Mouse (Mus musculus): ENCODE measurements at regions not wholly inside any gene's neighbourhood (a gene's known extent, or its start where the extent isn't known, plus 50 kb on each side); places are given as distances from the start of the nearest gene placed in this dataset.

GRCm38 (mm10) chr9:104496220-104496619, 50.9 kb upstream of the Cpne4 start:
- no peak for ATAC-seq (replicated peaks; ENCODE audit: low read depth, poor library complexity, severe bottlenecking)

GRCm38 (mm10) chr9:104490696-104491095, 56.4 kb upstream of the Cpne4 start:
- ATAC-seq (replicated peaks; ENCODE audit: low read depth, poor library complexity, severe bottlenecking), result peak; percentile 90

GRCm38 (mm10) chr9:104489383-104489782, 57.7 kb upstream of the Cpne4 start:
- no peak for ATAC-seq (replicated peaks; ENCODE audit: low read depth, poor library complexity, severe bottlenecking)

DNA sequence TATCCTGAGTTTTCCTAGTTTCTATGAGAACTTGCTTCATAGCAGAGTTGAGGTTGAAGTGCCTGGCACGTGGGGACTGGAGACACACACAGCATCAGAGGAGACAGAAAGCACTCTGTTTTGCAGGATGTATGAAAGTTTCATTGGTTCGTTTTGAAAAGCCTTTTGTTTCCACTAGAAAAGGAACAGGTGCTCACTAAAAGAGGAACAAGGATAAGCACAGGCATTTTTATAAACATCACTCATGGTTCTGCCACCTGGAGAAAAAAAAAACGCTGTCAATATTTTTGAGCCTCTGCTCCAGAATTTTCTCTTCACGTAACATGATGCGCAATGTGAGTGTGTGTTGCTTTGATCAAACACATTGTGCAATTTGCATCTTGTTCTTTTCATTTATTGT, 64.6 kb upstream of the Cpne4 start:
- ATAC-seq (replicated peaks; ENCODE audit: low read depth, poor library complexity, severe bottlenecking), result no peak

- no peak for ATAC-seq (replicated peaks; ENCODE audit: low read depth, poor library complexity, severe bottlenecking)
These were observed 66.4 kb upstream of the Cpne4 start for GRCm38 (mm10) chr9:104480683-104481082.

DNA sequence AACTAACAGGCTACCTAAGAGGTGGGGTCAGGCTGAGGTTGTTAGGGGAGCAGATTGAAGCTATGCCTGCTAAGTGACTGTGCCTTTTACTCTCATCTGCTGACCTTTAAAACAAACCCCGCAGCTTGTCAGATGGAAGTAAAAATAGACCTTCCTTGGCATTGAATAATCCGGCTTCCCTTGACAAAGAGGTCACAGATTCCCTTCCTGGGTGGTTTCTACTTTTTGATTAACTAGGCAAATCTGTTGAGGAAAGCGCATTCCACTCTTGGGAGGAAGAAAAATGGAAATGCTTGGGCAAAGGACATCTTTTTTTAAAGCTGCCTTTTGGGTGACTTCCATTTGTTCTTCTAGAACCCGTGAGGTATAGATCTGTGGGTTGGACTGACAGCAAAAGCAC, 72.3 kb upstream of the Cpne4 start:
- no peak for ATAC-seq (replicated peaks; ENCODE audit: low read depth, poor library complexity, severe bottlenecking)

DNA sequence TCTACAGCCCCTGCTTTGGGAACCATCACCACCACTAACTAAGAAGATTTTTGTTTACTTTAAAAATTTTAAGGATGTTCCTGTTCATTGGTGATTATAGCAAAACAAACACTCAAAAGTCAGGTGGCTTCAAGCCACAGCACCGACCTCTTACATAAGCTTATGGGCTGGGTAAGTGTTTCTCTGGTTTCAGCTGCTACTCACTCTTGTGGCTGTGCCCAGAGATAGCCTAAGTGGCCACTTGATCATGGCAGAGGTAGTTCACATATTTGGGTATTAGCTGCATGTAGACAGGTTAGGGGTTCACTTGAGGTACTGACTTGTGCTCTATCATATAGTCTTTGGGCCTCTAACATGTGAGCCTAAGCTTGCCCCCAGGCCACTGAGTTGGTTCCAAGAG, 79.8 kb upstream of the Cpne4 start:
- ATAC-seq (replicated peaks; ENCODE audit: low read depth, poor library complexity, severe bottlenecking), result no peak

- ATAC-seq (replicated peaks; ENCODE audit: low read depth, poor library complexity, severe bottlenecking), result no peak
These were observed 83.4 kb upstream of the Cpne4 start for GRCm38 (mm10) chr9:104463701-104464100.

- no peak for ATAC-seq (replicated peaks; ENCODE audit: low read depth, poor library complexity, severe bottlenecking)
These were observed 87.0 kb upstream of the Cpne4 start for GRCm38 (mm10) chr9:104460133-104460532.

DNA sequence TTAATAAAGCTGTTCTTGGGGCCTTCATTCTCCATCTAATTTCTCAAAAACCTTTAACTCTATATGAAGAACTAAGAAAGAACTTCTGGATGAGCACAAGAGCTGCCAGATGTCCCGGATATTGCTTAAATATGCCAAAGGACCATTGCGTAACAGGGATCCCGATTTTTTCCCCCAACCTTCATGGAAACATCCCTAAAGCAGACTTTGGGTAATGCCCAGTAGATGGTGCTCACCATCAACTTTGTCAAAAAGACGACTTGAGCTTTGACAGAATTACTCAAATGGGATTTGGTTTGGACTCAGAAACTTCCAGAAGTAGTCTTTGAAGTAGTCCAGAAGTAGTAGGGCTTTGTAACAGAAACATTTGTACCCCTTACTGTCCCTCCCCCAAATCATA, 89.5 kb upstream of the Cpne4 start:
- no peak for ATAC-seq (replicated peaks; ENCODE audit: low read depth, poor library complexity, severe bottlenecking)

GRCm38 (mm10) chr9:104448577-104449165, 98.4 kb upstream of the Cpne4 start:
- no peak for ATAC-seq (replicated peaks; ENCODE audit: low read depth, poor library complexity, severe bottlenecking)

DNA sequence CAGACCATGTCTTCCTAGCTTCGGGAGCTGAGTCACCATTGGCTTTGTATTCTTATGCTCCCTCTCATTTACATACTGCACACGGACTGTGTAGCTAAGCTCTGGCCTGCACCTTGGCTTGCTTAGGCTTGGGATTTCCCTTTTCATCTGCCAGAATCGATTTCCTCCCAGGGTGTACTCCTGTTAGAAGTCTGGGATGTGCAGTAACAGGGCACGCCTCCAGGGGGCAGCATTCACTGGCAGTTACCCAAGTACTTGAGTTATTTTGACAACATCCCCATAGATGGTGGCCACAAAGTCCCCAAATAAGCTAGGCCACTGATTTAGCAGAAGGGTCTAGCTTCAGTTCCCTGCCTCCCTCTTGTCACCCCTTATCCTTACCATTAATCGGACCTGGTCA, 102.2 kb upstream of the Cpne4 start:
- ATAC-seq (replicated peaks; ENCODE audit: low read depth, poor library complexity, severe bottlenecking), result peak; percentile 71

DNA sequence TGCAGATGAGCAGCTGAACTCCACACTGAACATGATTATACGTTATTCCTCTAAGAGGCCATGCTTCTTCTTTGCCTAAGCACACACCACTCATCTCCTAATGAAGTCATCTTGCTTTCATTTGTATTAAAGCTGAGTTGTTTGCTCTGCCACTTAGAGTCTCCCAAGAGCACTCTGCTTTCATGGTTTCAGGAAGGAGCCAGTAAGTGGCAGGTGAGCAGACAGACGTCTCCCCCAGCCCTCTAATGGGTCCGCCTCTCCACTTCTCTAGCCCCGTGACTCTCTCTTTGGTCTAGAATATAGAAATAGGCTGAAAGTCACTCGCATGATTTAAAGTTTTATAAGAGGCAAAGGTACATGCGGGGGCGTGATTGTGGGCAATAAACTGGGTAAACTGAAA, 103.8 kb upstream of the Cpne4 start:
- no peak for ATAC-seq (replicated peaks; ENCODE audit: low read depth, poor library complexity, severe bottlenecking)

DNA sequence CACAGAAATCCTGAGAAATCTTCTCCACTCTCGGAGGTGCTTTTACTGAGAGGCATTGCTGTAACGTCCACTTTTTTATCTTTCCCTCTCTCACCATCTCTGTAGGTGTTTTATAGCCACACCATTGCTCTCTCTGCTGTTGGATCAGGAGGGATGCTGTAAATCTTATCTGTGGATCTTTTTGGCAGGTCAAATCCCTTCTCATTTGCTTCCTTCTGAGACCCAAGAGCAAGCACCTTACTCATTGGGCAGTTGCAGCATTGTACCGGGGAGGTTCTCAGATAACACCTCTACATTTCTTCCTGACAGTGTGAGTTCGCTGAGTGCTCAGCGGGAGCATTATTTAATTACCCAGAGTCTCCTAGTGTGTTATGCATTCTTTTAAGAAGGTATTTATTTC, 75.5 kb upstream of the Acpp start:
- ATAC-seq (replicated peaks; ENCODE audit: low read depth, poor library complexity, severe bottlenecking), result no peak

DNA sequence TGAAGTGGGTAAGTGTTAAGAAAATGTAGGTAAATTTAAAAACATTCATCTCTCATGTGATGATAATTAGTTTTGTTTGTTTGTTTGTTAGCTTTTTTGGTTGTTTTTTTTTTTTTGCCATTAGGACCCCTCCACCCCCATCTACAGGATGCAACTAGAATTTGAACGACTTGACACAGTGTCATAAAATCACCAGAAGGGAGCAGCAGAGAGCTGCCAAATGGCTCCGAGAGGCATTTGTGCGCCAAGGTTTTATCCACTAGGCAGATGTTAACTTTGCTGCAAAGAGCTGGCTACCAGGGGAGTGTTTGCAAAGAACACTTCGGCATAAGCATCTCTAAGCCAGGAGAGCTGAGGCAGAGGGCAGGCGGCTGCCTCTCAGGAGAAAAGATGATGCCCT, 72.7 kb upstream of the Acpp start:
- ATAC-seq (replicated peaks; ENCODE audit: low read depth, poor library complexity, severe bottlenecking), result peak; percentile 76

GRCm38 (mm10) chr9:104409381-104409780, 71.8 kb upstream of the Acpp start:
- no peak for ATAC-seq (replicated peaks; ENCODE audit: low read depth, poor library complexity, severe bottlenecking)

GRCm38 (mm10) chr9:104408571-104409294, 71.2 kb upstream of the Acpp start:
- no peak for ATAC-seq (replicated peaks; ENCODE audit: low read depth, poor library complexity, severe bottlenecking)

DNA sequence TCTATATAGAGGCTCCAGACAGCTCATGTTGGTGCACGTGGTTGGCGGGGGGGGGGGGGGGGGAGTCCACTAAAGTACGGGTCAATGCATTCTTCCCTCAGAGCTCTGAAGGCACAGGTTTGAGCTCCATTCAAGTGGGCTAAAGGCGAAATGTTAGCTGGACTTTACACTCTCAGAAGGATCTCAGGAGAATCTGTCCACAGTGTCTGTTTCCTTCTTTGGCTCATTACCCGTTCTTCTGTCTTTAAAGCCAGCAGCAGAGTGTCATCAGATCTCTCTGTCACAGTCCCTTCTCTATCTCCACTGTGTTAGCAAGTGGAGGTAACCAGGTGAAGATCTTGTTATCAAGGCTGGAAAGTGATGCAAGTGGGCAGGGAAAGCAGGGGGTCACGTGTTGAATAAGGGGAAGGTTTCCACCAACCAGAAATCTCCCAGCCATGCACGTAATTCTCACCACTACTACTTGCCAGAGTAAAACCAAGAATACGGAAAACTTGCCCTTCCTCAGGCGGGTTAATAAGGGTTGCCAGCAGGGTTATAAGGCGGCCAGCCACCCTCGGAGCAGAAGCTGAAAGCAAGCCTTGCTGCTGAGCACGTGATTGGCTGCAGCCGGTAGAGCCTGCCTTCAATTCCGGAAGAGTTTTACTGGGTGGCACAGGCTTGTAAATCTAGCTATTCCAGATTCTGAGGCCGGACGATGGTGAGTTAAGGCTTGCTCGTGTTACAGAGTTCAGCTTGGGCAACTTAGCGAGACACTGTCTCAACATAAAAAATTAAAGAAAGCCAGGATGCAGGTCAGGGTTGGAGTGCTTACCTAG, 70.2 kb upstream of the Acpp start:
- peak; percentile 73 for ATAC-seq (replicated peaks; ENCODE audit: low read depth, poor library complexity, severe bottlenecking)

DNA sequence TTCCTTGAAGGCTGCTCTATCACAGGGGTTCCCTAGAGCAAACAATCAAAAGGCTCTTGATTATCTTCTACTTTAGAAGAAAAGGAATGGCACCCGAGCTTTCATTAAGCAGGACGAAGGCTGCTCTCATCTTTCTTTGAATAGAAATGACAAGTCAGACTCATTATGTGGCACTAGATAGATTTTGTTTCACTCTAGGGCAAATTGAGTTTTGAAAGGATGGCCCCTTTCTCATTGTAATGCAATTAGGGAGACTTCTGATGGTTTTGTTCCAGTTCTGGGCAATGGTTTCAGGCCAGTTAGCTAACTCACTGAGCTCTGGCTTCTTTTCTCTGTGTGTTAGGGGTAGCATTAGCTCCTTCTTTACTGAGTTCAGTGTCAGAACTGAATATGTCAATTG, 69.5 kb upstream of the Acpp start:
- no peak for ATAC-seq (replicated peaks; ENCODE audit: low read depth, poor library complexity, severe bottlenecking)

- ATAC-seq (replicated peaks; ENCODE audit: low read depth, poor library complexity, severe bottlenecking), result no peak
These were observed 68.9 kb upstream of the Acpp start for GRCm38 (mm10) chr9:104406491-104406890.

GRCm38 (mm10) chr9:104403863-104404262, 66.3 kb upstream of the Acpp start:
- no peak for ATAC-seq (replicated peaks; ENCODE audit: low read depth, poor library complexity, severe bottlenecking)

All from common myeloid progenitor, adult 5-6 weeks (primary cell).